Mouse (Mus musculus): ENCODE measurements at regions not wholly inside any gene's neighbourhood (a gene's known extent, or its start where the extent isn't known, plus 50 kb on each side); places are given as distances from the start of the nearest gene placed in this dataset.
A peak's percentile ranks its signal among the peaks of the same experiment; 100 is the strongest.

DNA sequence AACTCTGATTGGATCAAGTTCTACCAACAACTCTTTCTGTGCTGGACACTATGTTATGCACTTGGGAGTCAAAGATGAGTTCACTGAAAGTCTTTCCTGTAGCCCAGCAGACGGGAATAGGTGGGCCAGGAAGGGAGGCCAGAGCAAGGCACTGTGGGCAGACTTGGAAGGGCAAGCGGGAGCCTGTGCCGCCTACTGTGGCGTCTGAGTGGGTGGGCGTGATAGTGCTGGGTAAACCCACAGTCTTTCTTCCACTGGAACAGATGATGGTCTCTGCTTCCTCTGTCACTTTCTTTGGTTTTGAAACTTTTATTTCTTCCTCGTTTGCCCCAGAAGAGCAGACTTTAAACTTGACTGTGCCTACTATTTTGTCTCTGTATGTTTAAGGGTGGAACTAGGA lies 610.8 kb downstream of the Zfp706 start:
- Histone ChIP-seq H3K4me1 (ENCODE audit: control insufficient read depth, insufficient read depth, insufficient read length, low read length) (no peaks in the 10 kb centered on the region), H3K27ac (replicated peaks; ENCODE audit: low read depth, low read length) (no peak overlapping the region)

DNA sequence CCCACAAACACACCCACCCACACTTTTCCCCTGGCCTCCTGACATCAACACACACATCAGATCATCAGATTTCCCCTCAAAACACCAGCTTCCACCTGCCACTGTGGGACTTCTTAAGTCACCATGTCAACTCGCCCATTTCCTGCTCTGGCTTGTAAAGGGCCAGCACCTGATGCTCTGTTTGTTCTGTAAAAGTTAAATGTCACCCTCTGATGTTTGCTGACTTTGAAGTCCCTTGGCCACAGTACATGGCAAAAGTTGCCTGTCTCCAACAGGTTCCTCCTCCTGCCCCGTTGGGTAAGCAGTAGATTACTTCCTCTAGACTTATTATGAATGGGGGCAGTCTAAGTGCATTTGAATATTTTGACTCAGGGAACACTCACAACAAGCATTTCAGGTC lies 611.3 kb downstream of the Zfp706 start:
- Histone ChIP-seq H3K27ac (replicated peaks; ENCODE audit: low read depth, low read length) (no peak overlapping the region), H3K4me1 (ENCODE audit: control insufficient read depth, insufficient read depth, insufficient read length, low read length) (no peaks in the 10 kb centered on the region), H3K4me3 (ENCODE audit: insufficient read depth, low read depth, low read length) (no peak overlapping the region)

More for the DNA sequence above, 610.8 kb downstream of the Zfp706 start:
- H3K4me3 ChIP-seq (ENCODE audit: insufficient read depth, low read depth, low read length): no peak overlapping the region

DNA sequence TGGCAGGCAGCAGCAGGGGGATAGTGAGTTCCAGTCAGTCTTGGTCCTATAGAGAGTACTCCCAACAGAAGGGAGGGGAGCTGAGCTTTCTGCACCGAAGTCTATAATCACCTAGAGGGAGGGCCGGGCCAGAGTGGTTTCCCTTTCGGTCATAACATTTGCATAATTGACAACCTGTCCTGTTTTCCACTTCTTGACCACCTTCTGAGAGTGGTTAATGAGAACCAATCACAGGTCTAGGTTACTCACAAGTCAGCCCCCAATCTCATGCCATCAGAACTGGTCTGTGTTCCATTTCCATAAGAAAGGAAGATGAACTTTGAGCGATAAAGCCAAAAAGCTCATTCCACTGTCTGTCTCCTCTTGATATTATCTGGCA lies 611.9 kb downstream of the Zfp706 start:
- H3K4me3 ChIP-seq (ENCODE audit: insufficient read depth, low read depth, low read length): no peak overlapping the region
- H3K27ac ChIP-seq (replicated peaks; ENCODE audit: low read depth, low read length): no peak overlapping the region
- H3K4me1 ChIP-seq (ENCODE audit: control insufficient read depth, insufficient read depth, insufficient read length, low read length): no peaks in the 10 kb centered on the region

DNA sequence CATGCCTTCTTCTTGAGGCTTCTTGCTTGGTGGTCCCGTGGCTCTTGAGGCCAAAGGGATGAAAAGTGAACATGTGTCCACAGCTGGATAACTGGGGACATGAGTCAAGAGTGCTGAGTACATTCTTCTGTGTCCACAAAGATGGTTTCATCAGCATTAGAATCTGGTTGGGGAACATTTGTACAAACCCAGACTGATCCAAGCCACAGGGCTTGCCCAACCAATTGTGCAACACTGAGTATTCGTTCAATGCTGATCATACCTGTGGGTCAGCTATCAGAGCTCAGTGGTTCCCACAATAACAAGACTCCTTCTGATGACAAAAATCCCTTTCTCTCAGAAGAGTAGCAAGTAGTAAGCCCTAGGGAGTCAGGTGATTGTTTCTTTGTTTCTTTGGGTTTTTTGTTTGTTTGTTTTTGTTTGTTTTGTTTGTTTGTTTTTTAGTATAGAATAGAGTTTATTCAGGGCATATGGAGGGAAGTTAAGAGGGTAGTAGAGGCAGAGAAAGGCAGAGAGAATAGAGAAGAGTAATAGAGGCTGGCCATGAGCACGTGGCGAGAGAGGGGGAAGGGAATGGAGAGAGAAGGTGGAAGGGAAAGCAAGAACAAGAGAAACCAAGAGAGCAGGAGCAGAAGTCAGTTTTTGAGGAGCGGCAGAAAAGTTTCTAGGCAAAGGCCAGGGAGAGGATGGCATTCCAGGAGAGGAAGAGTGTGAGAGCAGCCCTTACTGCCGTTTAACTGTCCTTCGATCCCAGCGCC lies 612.5 kb downstream of the Zfp706 start:
- Histone ChIP-seq H3K4me1 (ENCODE audit: control insufficient read depth, insufficient read depth, insufficient read length, low read length) (no peaks in the 10 kb centered on the region), H3K27ac (replicated peaks; ENCODE audit: low read depth, low read length) (no peak overlapping the region), H3K4me3 (ENCODE audit: insufficient read depth, low read depth, low read length) (no peak overlapping the region)

DNA sequence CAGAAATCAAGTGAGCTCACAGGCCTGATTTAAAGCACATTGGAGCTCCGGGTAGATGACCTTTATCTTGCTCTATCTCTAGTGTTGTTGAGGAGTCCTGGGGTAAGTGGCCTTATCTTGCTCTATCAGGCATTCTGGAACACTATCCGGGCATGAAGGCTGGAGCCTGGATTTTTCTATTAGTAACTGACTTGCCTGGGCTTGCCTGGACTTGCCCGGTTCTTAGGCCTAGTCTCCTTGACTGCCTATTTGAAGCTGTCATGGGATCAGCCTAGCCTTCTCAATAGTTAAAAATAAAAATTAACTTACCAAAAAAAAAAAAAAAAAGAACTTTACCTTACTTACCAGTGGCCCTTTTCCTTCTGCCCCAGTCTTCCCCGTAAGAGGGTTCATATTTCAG lies 617.8 kb downstream of the Zfp706 start:
- no peak overlapping the region for H3K4me3 ChIP-seq (ENCODE audit: insufficient read depth, low read depth, low read length)
- H3K27ac ChIP-seq (replicated peaks; ENCODE audit: low read depth, low read length): no peak overlapping the region
- H3K4me1 ChIP-seq (ENCODE audit: control insufficient read depth, insufficient read depth, insufficient read length, low read length): no peaks in the 10 kb centered on the region

DNA sequence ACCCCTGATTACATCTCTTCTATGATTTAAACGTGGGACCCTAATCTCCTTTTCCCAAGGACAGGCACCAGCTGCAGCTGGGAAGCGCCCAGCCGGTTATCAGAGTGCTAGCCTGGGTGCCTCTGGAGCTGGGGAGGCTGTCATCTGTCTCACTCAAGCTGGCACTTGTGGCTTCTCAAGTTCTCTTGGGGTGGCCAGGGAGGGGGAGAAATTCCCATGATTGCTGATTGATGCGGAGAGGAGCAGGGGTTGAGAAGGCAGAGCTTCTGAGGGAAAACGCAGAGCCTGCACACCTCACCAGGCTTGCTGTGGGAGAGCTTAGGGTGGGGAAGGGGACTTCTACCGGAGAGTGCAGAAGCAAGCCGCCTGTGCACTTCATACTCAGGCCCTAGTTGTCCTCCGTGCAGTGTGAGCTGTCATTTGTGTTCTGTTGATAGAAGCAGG lies 626.3 kb downstream of the Zfp706 start:
- H3K4me3 ChIP-seq (ENCODE audit: insufficient read depth, low read depth, low read length): no peak overlapping the region
- no peak overlapping the region for H3K27ac ChIP-seq (replicated peaks; ENCODE audit: low read depth, low read length)
- no peaks in the 10 kb centered on the region for H3K4me1 ChIP-seq (ENCODE audit: control insufficient read depth, insufficient read depth, insufficient read length, low read length)

DNA sequence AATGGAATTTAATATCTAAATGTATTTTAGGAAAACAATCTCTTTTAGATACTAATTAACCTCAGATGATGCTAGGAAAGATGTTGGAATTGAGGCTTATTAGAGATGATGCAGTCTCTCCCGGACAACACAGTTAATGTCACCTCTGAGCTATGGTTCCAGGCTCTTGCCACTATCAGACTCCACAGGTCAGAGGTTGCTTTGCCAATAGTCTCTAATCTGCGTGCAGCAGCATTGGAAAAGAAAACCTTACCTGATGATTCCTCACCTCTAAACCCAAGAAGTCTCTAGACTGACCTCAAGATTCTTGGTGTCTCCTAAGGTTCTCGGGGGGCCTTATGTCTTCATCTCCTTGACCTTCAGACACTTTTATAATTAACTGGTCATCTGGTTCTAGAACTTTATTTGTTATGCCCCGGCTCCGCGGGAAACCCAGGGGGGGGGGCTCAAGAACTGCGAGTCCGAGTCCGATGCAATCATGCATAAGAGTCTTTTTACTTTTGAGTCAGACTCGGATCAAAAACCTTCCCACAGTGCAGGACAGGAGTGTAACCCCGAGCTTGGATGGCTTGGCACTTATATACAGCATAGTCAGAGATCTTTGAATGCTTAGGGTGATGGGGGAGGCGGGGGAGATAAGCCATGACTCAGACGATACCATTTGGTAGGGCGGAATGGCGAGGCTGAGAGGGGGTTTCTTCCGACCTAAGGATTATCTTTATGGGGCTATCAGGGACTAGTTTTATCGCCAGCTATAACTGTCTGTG lies 626.9 kb downstream of the Zfp706 start:
- H3K4me3 ChIP-seq (ENCODE audit: insufficient read depth, low read depth, low read length): no peak overlapping the region

DNA sequence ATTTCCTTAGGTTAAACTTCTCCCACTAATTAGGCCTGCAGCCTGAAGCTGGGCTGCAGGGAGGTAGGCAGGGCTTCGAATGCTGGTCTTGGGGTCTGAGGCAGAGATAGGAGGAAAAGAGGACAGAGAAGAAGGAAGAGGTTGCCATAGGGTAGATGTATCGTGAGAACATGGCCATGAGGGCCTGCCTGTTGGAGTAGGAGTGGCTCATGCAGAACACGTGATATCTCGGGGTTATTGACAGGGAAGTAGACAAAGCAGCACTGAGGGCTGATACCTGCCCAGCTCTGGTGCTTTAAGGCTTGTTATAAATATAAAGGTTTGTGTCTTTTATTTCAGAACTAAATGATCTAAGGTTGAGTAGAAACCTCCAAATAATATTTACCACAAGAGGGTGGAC lies 628.9 kb downstream of the Zfp706 start:
- Histone ChIP-seq H3K4me1 (ENCODE audit: control insufficient read depth, insufficient read depth, insufficient read length, low read length) (no peaks in the 10 kb centered on the region), H3K27ac (replicated peaks; ENCODE audit: low read depth, low read length) (no peak overlapping the region), H3K4me3 (ENCODE audit: insufficient read depth, low read depth, low read length) (no peak overlapping the region)

More for the DNA sequence above, 626.9 kb downstream of the Zfp706 start:
- Histone ChIP-seq H3K4me1 (ENCODE audit: control insufficient read depth, insufficient read depth, insufficient read length, low read length) (no peaks in the 10 kb centered on the region), H3K27ac (replicated peaks; ENCODE audit: low read depth, low read length) (no peak overlapping the region)

DNA sequence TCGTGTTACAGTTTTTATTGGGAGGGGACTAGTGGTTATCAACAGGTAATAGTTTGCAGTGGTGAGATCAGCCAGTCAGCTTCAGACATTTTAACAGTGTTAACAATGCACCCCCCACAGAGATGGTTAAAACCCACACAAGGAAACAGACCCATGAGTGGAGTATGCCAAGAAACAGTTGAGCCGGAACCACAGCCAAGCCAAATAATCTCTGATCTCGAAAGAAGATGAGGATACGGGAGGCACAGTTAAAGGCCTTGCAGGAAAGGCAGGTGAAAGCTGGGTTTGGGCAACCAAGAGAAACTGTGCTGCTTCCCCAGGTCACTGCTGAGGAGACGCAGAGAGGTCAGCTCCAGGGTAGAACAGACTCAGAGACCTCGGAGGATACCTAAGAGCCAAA lies 631.0 kb downstream of the Zfp706 start:
- Histone ChIP-seq H3K27ac (replicated peaks; ENCODE audit: low read depth, low read length) (no peak overlapping the region), H3K4me1 (ENCODE audit: control insufficient read depth, insufficient read depth, insufficient read length, low read length) (no peaks in the 10 kb centered on the region), H3K4me3 (ENCODE audit: insufficient read depth, low read depth, low read length) (no peak overlapping the region)

DNA sequence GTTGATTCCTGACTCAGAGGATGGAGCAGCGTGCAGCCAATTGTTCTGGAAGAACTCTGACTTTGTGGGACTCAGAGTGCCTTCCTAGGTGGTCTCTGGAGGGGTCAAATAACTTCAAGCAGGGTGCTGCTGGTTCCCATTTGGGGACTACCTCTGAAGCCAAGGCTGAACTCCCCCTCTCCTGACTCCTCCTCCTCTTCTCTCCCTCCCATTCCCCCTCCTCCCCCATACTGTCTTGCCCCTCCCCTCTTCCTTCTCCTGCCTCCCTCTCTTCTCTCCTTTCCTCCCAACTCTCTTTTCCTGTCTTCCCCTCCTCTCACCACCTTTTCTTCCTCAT lies 632.1 kb downstream of the Zfp706 start:
- H3K4me3 ChIP-seq (ENCODE audit: insufficient read depth, low read depth, low read length): no peak overlapping the region
- H3K4me1 ChIP-seq (ENCODE audit: control insufficient read depth, insufficient read depth, insufficient read length, low read length): no peaks in the 10 kb centered on the region
- H3K27ac ChIP-seq (replicated peaks; ENCODE audit: low read depth, low read length): no peak overlapping the region

DNA sequence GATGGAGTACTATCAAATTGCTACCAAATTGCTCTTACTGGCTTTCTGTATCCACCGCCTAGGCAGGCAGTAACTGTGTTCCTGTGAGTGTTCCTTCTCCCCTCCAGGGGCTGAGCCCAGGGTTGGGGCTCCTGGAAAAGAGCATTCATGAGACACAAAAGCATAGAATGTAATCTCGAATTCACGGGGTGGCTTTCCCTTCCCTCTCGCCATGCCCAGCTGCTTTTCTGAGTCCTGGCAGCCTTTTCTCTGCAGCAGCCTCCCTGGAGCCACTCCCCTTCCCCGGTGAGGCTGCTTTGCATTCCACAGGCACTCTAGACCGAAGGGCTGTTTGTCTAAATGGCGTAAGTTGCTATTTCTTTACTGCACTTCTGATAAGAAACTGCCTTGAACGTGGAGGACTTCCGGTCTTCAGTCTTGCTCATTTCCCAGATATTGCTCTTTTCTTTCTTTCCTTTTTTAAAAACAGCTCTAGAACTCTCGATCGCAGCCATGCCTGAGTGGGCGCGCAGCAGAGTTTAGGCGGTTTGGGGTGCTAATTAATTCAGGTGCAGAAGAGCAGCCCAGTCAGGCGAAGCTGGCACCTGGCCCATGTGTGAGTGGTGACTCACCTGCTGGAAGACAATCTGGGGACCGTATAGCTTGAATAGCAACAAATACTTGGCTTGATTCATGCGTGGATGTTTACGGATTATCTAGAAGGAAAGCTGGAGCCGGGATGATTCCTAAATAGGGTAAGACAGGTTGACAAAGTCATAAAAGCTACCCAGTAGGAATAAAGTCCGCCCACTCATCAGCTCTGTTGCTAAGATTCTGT lies 632.6 kb downstream of the Zfp706 start:
- Histone ChIP-seq H3K27ac (replicated peaks; ENCODE audit: low read depth, low read length) (no peak overlapping the region), H3K4me3 (ENCODE audit: insufficient read depth, low read depth, low read length) (peak overlapping the region; percentile 53), H3K4me1 (ENCODE audit: control insufficient read depth, insufficient read depth, insufficient read length, low read length) (no peaks in the 10 kb centered on the region)

DNA sequence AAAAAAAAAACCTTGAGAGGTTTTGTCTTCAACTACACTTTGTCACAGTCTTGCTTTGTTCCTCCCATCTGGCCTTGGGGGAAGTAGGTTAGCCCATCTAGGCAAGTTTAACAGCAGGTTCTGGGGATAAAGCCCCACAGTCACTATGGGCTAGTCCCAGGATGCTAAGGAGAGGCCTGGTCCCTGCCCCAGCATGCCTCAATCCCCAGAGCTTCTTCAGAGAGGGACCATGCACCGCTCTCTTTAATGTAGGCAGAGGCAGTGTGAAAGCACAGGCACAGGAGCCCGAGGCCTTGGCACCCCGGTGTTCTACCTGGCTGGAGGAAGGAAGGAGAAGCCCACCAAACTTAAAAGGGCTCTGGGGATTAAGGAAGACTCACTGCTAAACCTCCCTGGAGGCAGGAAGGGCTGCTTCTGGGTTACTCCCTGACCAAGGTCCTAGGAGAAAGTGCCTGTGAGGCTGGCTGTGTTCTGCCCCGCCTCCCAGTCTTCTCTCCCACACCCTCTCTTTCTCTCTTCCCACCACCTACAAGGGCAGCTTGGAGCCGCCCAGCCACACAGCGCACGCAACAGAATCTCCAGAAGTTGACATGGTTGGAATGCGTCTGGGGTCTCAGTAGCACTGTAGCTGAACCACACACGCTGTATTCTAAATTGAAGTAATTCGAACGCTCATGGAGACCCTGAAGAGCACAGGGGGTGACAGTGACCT lies 633.5 kb downstream of the Zfp706 start:
- no peaks in the 10 kb centered on the region for H3K4me1 ChIP-seq (ENCODE audit: control insufficient read depth, insufficient read depth, insufficient read length, low read length)
- H3K27ac ChIP-seq (replicated peaks; ENCODE audit: low read depth, low read length): no peak overlapping the region
- peak overlapping the region; percentile 53 for H3K4me3 ChIP-seq (ENCODE audit: insufficient read depth, low read depth, low read length)

DNA sequence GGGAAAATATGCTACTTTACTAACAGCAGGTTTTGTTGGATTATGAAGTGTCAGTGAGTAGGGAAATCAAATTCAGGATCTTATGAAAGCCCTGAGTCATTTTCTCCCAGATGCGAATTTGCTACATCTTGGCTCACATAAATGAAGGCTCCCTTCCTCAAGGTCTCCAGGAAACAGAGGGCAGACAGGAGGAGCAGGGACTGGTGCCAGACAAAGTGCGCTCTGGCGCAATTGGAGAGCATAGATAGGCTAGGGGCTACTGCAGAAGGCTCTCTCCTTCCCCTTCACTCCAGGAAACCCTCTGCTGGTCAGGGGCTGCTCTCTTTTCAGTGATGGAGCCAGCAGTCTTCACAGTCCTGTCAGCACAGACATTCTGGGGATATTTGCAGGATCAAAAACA lies 634.1 kb downstream of the Zfp706 start:
- no peak overlapping the region for H3K4me3 ChIP-seq (ENCODE audit: insufficient read depth, low read depth, low read length)
- no peak overlapping the region for H3K27ac ChIP-seq (replicated peaks; ENCODE audit: low read depth, low read length)
- H3K4me1 ChIP-seq (ENCODE audit: control insufficient read depth, insufficient read depth, insufficient read length, low read length): no peaks in the 10 kb centered on the region

DNA sequence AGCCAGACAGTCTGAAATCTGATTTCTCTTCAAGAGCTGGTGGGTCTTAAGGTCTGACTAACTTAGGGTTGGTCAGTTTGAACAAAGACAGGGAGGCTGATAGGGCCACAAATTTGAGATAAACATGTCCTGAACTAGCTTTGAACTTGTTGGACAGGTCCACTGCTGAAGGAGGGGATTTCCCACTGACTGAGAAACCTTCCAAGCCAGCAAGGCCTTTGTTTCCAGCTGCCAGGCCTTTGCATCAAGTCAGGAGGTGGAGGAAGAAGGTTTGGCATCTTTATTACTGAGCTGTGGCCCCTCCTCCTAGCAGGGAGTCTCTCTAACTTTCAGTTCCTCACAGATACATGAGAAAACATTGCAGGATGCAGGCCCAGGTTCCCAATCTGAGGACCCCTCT lies 636.2 kb downstream of the Zfp706 start:
- Histone ChIP-seq H3K27ac (replicated peaks; ENCODE audit: low read depth, low read length) (no peak overlapping the region), H3K4me1 (ENCODE audit: control insufficient read depth, insufficient read depth, insufficient read length, low read length) (no peaks in the 10 kb centered on the region), H3K4me3 (ENCODE audit: insufficient read depth, low read depth, low read length) (no peak overlapping the region)

DNA sequence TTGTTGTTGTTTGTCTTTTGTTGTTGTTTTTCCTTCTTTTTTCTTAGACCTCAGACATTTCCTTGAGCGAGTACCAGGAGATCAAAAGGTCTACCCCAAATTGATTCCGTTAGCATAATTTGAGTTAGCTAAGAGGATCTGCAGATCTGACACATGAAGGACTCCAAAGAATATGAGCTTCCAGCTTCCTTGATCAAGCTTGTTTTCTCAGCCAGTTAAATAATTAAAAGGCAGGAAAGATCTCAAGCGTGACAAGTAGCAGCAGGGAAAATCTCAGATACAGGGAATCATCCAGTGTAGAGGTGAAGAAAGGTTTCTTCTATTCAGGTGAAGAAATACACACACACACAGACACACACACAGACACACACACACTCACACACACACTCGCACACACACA lies 636.7 kb downstream of the Zfp706 start:
- Histone ChIP-seq H3K4me1 (ENCODE audit: control insufficient read depth, insufficient read depth, insufficient read length, low read length) (no peaks in the 10 kb centered on the region), H3K27ac (replicated peaks; ENCODE audit: low read depth, low read length) (no peak overlapping the region)

More for the DNA sequence above, 636.7 kb downstream of the Zfp706 start:
- H3K4me3 ChIP-seq (ENCODE audit: insufficient read depth, low read depth, low read length): no peak overlapping the region

Measured in brown adipose tissue, adult 24 weeks (tissue).